Mouse (Mus musculus): ENCODE results near the gene Acy3.
A peak's percentile ranks its signal among the peaks of the same experiment; 100 is the strongest.
"Not testable (repeated sequence)": the region's sequence is repeated elsewhere in the genome, so short reads cannot be mapped to it uniquely, and the experiment has no call there.

Acy3 gene

GRCm38 (mm10) chr19:3986334-3986733 lies at the start of gene Acy3:
Acy3 (plus strand) TSS chr19:3986570.
- DNase-seq (ENCODE audit: low spot score in 2 of 2) = peak; percentile 80 to 84

DNA sequence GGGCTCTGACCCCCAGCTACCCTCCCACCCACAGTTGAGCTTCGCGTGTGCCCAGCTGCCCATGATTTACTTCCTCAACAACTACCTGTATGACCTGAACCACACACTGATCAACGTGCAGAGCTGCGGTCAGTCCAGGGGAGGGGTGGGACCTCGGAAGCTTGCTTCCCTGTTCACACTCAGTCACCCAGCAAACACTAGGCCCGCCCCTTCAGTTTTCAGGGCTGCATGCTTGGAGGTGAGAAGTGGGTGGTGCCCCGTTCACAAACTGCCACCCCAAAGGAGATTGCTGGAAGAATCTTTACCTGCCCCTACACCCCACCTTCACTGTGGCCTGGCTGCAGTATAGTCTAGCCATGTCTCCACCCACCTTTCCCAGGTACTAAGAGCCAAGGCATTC lies 44.1 kb upstream of the Acy3 start:
- DNase-seq (ENCODE audit: low spot score in 2 of 2) = no peak

DNA sequence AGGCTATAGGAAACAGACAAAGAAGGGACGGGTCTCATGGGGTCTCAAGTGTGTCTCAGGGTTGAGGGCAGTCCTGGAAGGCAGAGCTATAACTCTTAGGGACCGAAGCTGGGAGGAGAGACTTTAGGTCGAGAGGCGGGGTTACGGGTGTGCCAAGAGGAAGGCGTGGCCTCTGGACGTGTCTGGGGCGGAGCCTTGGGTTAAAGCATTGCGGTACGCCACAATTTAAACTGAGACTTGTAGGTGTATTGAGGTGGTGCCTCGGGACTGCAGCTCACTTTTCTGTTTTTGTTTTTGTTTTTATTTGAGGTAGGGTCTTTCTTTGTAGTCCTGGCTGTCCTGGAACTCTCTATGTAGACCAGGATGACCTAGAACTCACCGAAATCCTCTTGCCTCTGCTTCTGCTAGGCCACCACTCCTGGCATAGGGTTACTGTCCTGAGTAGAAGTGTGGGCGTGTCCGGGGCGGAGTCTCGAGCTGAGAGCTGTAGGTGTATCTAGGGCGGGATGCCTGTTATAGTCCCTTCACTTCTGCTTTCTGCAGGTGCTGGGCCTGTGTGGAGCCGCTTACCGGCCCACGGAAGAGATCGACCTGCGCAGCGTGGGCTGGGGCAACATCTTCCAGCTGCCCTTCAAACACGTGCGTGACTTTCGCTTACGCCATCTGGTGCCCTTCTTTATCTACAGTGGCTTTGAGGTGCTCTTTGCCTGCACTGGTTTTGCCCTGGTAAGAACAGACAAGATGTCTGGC lies 43.2 kb upstream of the Acy3 start:
- no peak for DNase-seq (ENCODE audit: low spot score in 2 of 2)

DNA sequence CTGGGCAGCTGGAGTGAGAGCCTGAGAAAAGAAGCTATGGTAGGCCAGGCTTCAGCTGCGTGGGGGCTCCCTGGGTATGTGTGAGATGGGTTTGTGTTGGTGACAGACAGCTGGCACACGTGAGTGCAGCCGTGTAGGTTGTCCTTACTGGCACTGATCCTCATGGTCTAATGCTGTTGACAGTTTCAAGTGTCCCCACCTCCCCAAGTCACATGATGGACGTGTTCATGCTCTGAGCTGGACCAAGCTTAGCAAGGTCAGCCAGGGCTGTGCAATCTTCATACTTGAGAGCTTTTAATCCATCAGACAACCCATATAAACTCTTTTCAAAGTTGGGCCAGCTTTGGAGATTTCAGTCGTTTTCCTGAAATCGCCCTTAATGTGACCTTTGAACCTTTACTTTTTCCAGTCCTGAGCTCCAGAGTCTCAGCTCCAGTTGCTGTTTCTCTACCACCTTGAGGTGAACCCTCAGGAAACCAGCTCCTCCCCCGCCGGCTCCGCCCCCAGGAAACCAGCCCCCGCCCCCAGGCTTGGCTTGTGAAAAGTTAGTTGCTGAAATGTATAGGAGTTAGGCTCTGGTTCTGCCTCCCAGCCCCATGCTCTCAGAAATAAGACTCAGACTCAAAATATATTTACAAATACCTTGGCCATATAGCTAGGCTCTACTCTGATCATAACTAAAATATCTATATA lies 40.4 kb upstream of the Acy3 start:
- no peak for DNase-seq (ENCODE audit: low spot score in 2 of 2)

GRCm38 (mm10) chr19:3946715-3947114 lies 39.7 kb upstream of the Acy3 start:
- DNase-seq (ENCODE audit: low spot score in 2 of 2) = no peak

- no peak for DNase-seq (ENCODE audit: low spot score in 2 of 2)
Measured at GRCm38 (mm10) chr19:3947813-3948212, 38.6 kb upstream of the Acy3 start.

- DNase-seq (ENCODE audit: low spot score in 2 of 2) = no peak
Measured at GRCm38 (mm10) chr19:3948546-3948945, 37.8 kb upstream of the Acy3 start.

DNA sequence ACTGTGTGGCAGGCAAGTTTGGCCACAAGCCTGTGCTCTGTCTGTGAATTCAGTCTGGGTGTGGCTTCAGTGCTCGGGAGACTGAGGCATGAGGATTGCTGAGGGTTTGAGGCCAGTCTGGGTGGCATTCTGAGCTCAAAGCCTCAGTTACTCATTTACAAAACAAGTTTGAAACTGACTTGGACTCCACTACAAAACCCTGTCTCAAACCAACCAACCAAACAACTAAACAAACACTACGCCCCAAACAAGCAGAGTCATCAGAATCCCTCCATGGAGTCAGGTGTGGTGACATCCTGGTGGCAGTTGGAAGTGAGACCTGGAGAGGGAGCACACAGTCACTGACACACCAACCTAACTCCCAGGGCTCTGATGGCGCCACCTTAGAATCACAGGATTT lies 36.0 kb upstream of the Acy3 start:
- DNase-seq (ENCODE audit: low spot score in 2 of 2) = no peak

DNA sequence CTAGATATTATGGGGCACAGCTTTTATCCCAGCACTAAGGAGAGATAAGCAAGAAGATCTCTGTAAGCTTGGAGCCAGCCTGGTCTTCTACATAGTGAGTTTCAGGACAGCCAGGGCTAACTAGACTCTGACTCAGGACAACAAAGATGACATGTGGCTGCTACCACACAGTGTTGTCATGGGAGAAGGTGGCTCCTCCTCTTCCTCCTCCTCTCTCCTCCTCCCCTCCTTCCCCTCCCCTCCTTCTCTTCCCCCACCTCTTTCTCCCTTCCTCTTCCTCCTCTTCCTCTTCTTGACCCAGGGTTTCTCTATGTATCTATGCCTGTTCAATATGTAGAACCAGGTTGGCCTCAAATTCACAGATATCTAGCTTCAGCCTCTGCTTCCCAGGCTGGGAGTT lies 34.9 kb upstream of the Acy3 start:
- no peak for DNase-seq (ENCODE audit: low spot score in 2 of 2)

GRCm38 (mm10) chr19:3952099-3952498 lies 34.3 kb upstream of the Acy3 start:
- no peak for DNase-seq (ENCODE audit: low spot score in 2 of 2)

GRCm38 (mm10) chr19:3955033-3955432 lies 31.3 kb upstream of the Acy3 start:
- DNase-seq (ENCODE audit: low spot score in 2 of 2) = no peak

GRCm38 (mm10) chr19:3955804-3956203 lies 30.6 kb upstream of the Acy3 start:
- no peak for DNase-seq (ENCODE audit: low spot score in 2 of 2)

DNA sequence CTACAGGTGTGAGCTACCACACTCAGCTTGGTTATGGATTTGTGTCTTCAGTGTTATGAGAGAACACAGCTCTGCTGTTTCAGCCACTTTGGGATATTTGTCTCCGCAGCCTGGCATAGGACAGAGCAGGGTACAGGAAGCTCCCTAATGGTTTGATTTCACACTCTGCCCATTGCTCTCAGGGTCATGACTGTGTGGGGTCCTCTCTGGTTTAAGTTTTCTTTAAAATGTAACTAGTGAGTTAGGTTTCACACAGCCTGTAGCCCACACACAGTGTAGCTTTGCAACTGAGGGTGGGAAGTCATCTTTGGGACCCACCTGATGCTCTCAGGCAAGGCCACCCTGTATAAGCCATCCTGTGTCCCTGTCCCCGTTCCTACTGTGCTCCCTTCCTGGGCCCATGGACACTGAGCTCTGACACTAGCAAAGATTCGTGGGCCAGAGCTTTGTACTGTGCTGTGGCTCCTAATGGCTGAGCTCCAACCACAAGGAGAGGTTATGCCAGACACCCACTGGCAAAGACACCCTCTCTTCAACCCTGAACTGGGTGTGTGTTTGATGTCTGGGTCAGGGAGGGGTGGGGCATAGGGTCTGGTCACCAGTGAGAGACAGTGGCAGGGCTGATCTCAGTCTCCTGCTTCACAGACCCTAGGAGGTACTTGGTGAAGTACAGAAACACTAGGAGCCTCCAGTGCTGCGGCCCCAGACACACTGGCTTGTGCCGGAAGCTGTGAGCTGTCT lies 28.9 kb upstream of the Acy3 start:
- DNase-seq (ENCODE audit: low spot score in 2 of 2) = not testable (repeated sequence)

DNA sequence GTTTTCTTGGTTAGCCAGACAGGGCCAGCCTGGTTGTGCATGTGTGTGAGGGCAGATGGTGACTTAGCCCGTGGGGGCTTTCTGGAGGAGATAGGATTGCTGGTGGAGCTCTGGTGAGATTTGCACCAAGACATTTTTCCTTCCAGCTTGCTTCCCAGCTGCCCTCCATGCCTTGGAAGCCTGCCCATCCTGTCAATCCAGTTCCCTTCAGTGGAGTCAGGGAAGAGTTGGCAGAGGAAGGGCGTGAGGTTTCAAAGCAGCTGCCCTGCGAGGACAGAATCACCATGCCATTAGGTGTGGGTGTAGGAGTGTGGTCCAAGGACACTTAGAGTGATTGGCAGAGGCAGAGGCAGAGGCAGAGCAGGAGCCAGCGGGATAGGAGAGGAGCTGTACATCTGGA lies 27.9 kb upstream of the Acy3 start, which contains the start of gene Aldh3b3:
Aldh3b3 (plus strand) TSS at position 176 of the 400 bp plus-strand sequence.
- DNase-seq (ENCODE audit: low spot score in 2 of 2) = no peak

DNA sequence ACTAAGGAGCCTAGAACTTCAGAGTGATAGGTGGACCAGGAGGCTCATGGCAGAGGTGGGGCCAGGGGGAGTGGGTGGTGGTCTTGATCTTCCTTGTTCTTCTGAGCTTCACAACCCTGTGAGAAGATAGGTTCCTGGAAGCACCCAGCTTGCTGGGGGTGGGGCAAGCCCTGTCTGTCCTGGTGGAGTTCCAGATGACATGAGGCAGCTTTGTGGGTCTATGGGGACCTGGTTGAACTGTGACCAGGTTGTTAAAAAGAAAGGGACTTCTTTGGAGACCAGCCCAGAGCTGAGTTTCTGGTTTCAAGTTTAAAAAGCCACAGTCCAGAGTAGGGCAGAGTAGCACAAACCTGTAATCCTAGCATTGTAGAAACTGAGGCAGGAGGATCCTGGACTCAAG lies 27.3 kb upstream of the Acy3 start:
- no peak for DNase-seq (ENCODE audit: low spot score in 2 of 2)

GRCm38 (mm10) chr19:3960211-3960610 lies 26.2 kb upstream of the Acy3 start:
- DNase-seq (ENCODE audit: low spot score in 2 of 2) = no peak

- DNase-seq (ENCODE audit: low spot score in 2 of 2) = not testable (repeated sequence)
Measured at GRCm38 (mm10) chr19:3961805-3962204, 24.6 kb upstream of the Acy3 start.

- no peak for DNase-seq (ENCODE audit: low spot score in 2 of 2)
Measured at GRCm38 (mm10) chr19:3962469-3962868, 23.9 kb upstream of the Acy3 start.

DNA sequence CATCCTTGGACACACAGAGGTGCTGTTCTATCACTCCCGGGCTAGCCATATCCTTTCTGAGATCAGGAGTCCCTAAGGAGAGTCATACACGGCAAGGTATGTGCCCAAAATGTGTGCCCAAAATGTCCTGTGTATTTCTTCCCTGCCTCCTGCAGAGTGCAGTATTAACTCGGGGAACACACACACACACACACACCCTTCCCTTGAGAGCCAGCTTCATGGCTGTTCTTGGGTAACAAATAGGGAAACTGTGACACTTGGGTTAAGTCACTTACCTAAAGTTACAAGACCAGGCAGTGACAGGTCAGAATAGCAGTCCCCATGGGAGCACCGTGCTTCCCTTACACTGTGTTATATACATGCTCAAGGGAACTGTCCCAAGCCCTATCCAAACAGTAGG lies 22.3 kb upstream of the Acy3 start:
- DNase-seq (ENCODE audit: low spot score in 2 of 2) = no peak

DNA sequence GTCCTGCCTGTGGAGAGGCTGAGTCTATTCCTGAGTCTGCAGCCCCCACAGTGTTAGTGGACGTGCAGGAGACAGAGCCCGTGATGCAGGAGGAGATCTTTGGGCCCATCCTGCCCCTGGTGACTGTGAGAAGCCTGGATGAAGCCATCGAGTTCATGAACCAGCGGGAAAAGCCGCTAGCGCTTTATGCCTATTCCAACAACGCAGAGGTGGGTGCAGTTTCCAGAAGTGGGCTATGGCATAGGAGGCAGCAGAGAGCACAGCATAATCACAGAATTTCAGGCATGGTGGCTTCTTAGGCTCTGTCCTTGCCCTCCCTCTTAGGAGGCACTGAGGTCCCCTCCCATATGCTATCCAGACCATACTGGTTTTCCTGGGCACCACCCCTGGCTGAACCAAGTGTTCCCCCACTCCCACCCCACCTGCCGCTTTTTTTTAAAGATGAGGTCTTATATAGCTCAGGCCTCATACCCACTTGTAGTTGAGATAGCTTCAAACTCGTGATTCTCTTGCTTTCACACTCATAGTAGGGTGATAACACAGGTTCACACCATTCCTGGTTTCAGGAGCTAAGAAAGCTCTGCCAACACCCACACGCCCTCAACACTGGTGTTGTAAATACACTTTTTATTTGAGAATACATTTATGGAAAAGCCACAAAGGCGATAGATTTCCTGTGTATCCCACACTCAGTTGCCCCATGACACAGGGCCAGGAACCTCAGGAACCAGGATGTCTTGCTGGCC lies 19.9 kb upstream of the Acy3 start:
- no peak for DNase-seq (ENCODE audit: low spot score in 2 of 2)

DNA sequence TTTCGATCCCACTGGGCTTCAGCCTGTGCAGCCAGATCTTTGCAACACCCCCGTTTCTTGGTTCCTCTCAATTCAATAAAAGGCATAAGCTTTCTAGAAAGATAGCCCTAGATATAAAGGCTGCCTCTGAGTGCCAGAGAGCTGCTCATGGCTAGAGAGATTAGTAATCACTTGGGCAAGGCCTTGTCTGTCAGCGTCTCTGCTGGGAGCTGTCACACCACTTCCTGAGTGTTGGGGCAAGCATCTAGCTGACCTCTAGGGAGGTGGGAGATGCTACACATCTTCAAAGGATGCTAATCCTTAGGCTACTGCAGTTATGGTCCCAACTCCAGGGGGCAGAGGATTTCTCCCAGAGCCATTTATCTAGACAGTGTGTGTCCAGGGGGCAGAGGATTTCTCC lies 19.1 kb upstream of the Acy3 start:
- DNase-seq (ENCODE audit: low spot score in 2 of 2) = no peak

DNA sequence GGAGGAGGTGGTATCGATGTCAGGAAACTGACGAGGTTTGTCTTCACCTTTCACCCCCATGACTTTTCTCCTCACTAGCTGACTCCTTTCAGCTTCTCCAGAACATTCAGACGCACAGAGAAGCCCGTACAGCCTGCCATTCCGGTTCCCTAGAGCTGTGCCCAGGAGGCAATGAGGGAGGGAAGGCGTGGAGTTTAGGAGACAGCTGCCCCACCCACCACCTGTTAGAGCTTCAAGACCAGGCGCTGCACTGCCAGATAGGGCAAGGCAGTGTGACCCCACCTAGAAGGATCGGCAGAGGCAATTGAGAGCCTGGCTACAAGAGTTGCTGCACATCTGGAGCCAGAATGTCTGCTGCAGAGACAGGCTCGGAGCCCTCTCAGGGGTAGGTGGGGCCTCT lies 14.1 kb upstream of the Acy3 start, which contains the start of gene Aldh3b2:
Aldh3b2 (plus strand) TSS at position 100 of the 400 bp plus-strand sequence.
- DNase-seq (ENCODE audit: low spot score in 2 of 2) = peak in 1 of 2 experiments; percentile 44
